Mouse (Mus musculus) liver (tissue): Measurements from ENCODE around the gene Prkaca.
"Not testable (repeated sequence)": the region's sequence is repeated elsewhere in the genome, so short reads cannot be mapped to it uniquely, and the experiment has no call there.

Source experiments
- DNase-seq: peaks from one replicate; pipeline ENCODE4 v3.0.0-alpha.2; 2020; ENCODE audit warnings: mixed read lengths

The Prkaca gene

GRCm38 (mm10) chr8:84002957-84003611, 30.3 kb downstream of the Prkaca start:
- no peak for DNase-seq

DNA sequence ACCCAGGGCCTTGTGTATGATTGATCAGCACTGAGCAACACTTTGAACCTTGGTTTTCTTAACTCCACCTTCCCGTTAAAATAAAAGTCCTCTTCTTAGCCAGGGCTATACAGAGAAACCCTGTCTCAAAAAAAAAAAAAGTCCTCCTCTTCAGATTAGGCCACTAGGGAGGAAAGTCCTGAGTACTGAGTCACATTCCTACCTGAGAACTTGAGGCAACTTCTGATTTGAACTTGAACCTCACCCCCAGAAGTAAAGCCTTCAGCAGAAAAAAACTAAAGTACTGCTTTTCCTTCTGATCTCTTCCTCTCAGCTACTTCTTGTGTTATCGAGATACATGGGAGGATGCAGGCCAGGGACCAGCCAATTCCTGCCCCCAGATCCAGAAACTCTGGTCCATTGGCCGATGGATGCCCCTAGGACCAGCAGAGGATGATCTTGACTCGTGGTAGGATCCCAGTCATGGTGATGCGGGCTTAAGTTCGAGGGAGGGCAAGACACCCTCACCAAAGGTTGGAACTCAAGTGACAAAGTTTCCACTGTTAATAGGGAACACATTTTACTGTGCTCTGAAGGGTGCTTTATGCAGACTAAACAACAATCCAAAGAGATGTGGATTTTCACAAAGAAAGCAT, 30.9 kb downstream of the Prkaca start:
- no peak for DNase-seq

- DNase-seq = peak; percentile 94
These were observed 31.9 kb downstream of the Prkaca start for GRCm38 (mm10) chr8:84004533-84005201.

DNA sequence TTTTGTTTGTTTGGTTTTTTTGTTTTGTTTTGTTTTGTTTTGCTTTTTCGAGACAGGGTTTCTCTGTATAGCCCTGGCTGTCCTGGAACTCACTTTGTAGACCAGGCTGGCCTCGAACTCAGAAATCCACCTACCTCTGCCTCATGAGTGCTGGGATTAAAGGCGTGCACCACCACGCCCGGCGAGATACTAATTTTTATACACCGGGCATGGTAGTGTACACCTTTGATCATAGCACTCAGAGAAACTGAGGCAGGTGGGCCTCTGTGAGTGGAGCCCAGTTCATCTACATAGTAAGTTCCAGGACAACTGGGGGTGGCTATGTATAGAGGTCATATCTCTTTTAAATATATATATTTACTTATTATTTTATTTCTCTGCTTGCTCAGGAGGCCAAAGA, 32.7 kb downstream of the Prkaca start:
- DNase-seq = not testable (repeated sequence)

DNA sequence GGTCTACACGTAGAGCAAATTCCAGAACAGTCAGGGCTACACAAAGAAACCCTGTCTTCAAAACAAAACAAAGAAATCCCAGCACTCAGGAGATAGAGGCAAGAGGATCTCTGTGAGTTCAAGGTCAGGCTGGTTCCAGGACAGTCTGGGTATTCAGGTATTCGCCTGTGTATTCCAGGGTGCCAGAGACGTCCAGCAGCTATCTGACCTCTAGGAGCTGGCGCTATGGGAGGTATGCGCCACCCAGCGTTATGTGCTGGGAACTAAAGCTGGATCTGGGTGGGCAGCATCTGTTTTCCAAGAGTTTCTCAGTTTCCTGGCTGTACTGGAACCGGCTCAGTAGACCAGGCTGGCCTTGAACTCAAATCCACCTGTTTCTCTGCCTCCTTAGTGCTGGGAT, 35.6 kb downstream of the Prkaca start:
- no peak for DNase-seq

DNA sequence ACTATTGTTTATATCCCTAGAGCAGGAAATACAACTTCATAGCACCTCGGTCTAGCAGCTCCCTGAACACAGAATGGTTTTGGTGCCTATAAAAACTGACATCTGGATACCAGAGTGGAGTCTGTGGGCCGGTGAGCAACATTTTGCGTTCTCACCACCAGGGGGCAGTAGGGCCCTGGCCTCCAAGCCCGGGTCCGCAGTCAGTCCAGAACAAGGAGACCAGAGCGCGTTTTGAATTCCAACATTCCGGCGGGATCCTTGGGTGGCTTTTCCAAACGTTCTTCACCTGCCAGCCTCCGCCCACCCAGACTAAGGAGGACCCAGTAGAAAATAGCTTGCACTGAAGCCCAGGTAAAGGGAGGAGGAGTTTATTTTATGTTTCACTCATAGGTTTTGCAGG, 37.1 kb downstream of the Prkaca start:
- DNase-seq = peak; percentile 82

DNA sequence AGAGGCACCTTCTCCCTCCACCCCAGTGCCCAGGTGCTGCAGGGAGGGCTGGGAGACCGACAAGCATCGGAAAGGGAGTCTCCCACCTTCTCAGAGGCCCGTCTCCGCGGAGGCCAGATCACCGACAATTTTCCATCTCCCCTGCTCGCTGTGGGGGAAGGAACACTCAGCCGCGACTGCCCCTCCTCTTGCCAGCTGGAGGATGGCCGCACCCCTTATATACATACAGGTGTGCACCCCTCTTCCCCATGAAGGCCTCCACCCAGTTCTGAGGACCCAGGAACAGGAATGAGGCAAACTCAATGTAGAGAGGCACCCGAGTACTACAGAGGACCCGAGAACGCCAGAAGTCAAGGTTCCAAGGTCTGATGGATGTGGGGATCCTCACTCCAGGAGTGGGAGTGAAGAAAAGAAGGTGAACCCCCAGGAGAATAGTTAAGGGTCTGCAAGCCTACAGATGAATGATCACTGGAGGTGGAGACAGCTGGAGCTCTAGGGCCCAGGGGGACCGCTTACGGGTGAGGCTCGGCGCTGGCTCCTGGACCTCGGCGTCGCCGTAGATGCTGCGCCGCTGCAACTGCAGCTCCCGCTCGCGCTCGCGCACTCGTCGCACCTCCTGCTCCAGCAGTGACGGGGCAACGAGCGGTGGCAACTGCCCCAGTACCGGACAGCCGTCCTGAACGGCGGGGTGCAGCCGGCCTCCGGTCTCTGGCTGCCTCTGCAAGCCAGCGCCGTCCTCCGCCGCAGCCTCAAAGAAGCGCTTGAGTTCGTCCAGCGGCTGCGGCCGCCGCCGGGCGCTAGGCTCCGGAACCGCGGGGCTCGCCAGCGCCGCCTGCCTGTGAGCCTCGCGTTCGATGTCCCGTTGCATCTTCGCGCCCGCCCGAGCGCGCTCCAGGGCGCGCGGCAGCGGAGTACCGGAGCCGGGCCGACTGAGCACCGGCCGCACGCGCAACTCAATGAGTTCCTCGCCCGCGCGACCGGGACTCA, 38.1 kb downstream of the Prkaca start:
- peak; percentile 69 for DNase-seq

DNA sequence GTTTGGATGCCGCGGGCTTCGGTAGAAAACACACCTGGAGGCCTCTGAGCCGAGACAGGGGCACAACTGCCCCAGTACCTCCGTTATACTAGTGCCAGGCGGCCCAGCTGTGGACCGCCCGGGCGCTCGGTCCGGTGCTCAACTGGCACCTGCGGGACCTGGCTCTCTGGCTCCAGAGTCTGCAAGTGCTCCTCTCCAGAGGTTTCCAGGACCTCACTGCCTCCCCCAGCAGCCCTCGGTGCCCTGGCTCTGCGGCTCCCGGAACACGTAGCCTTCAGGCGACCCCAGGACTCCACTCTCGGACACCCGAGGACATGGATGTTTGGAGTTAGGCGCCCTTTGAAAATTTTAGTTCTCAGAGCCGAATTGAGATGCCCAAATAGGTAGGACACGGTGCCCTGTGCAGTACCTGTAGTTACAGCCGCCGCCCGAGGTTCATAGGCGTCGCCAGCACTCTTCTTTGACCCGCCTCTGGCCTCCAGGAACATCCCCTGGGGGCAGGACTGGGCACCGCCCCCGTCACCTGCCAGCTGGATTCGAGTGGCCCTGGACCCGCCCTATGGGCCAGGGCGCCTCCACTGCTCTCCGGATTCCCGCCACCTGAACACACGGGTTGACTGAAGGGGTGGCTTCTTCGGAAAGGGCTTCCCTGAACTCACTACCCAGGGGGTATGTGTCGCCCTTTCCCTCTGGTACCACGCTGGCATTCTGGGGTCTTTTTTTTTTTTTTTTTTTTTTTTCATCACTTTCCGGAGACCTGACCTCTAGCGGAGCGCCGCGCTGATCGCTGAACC, 39.1 kb downstream of the Prkaca start, which contains the start of gene 2210011C24Rik:
TSS of gene 2210011C24Rik (minus strand) at position 467 of the 794 bp plus-strand sequence.
- peak; percentile 26 for DNase-seq

GRCm38 (mm10) chr8:84012499-84013165, 39.8 kb downstream of the Prkaca start:
- peak; percentile 21 for DNase-seq

- no peak for DNase-seq
These were observed 43.0 kb downstream of the Prkaca start for GRCm38 (mm10) chr8:84015833-84016232.

DNA sequence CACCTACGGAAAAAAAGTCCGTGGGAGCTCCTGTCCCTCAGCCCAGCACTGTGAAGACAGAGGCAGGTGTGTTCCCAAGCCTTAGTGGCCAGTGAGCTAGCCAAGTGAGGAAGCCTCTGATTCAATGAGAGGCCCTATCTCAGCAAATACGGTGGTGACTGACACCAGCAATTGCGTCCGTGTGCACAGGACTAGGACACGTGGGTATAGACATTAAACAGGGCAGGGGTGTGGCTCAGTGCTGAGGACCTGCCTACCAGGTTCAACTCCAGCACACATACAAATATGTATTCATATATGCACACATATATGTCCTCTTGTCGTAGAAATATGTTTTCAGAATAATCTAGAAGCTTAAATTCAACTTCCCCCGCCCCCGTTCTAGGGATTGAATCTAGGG, 46.9 kb downstream of the Prkaca start:
- no peak for DNase-seq

GRCm38 (mm10) chr8:84021096-84021495, 48.3 kb downstream of the Prkaca start, which contains the start of gene Palm3:
Palm3 (plus strand) TSS chr8:84021471.
- no peak for DNase-seq

DNA sequence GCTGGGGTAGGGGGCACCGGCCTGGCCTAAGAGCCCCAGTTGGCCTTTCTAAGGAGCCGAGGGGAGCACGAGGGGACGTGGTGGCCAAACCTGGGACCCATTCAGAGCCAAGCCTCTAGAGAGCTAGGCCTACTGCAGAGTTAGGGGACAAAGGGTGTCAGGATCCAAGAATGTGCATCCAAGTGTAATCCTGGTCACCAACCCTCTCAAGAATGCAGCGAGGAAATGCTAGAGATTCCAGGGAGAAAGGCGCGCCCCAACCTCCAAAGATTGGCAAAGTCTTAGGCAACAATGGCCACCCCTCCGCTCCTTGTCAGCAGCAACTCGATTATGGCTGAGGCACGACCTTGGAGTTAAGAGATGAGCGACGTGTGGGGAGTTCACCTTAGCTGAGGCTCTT, 48.8 kb downstream of the Prkaca start:
- no peak for DNase-seq

GRCm38 (mm10) chr8:84023085-84023484, 50.3 kb downstream of the Prkaca start:
- no peak for DNase-seq

GRCm38 (mm10) chr8:84023631-84024030, 50.8 kb downstream of the Prkaca start:
- no peak for DNase-seq

GRCm38 (mm10) chr8:84024171-84024570, 51.4 kb downstream of the Prkaca start:
- peak; percentile 66 for DNase-seq

DNA sequence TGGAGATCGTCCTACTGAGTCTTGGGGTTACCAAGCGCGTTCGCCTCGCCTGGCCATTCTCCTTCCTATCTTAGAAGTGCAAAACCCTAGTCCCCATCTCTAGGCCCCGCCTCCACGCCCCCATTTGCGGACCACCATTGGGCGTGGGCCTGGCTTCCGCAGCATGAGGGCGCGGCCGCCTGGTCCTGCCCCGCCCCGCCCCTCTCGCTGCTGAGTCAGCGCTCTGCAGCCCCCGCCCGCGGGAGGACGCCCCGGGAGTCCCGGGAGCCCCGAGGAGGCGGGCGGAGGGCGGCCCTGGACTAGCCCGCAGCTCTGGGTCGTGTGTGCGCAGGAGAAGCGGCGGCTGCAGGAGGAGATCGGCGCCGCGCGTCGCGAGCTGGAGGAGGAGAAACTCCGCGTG, 53.1 kb downstream of the Prkaca start:
- DNase-seq = peak; percentile 76

DNA sequence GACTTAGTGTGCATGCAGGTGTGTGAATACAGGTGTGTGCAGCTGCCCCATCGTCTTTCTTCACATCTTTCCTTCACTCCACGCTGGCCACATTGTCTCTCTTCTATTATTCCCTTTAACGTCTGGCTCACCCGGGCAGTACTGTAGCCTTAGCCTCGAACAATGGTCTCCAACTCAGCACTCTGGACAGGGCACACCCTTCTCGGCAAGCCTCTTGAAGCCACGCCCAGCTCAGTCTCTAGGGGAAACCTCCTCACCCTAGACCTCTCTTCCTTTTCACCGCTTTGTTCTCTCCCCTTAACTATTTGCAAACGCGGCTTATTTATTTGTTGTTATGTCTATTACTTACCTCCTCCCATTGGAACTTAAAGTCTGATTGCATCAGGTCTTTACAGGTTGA, 54.7 kb downstream of the Prkaca start:
- no peak for DNase-seq

DNA sequence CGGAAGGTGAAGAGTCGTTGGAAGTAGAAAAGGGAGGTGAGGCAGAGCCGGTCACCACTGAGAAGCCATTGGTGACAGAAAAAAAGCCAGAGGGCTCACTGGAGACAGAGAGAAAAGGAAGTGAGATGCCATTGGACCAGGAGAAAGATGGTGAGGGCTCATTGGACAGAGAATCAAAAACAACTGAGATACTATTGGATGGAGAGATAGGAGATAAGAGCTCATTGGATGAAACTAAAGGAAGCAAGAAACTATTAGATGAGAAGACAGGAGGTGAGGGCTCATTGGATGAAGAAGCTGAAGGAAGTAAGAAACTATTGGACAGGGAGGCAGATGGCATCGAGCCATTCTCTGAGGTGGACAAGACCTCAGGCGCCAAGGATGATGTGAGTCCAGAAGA, 56.5 kb downstream of the Prkaca start:
- no peak for DNase-seq

GRCm38 (mm10) chr8:84032777-84033176, 60.0 kb downstream of the Prkaca start:
- DNase-seq = no peak

DNA sequence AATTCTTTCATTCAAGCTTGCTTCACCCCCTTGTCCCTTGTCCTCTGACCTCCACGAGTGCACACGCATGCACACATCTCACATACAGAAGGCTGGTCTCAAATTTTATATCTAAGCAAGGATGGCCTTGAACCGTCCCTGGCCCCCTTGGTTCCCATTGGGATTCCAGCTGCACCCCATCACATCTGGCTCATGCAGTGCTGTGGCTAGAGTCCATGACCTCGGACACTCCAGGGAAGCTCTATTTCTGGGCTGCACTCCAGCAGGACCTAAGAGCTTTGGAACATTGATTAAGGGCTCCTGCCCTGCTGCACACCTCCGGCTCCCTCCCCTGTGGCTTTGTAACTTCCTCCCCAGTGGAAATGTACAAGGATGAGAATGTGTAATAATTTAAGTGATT, 65.2 kb downstream of the Prkaca start:
- no peak for DNase-seq
